Mouse (Mus musculus) megakaryocyte-erythroid progenitor cell, adult 5 weeks (primary cell): ENCODE measurements around the gene Copg1. TPM values are rescaled to one million over a fixed set of nuclear protein-coding genes. Genes with fewer than 3 reads are reported as not detected.

Experiments used
- polyA plus RNA-seq: library from polyadenylated mRNA; stranded (reverse); fragments of >175 nt; gene quantifications from 2 replicates; pipeline ENCODE4 v1.2.3, GENCODE M21; 2012

Copg1 gene
- 31.0 and 33.0 TPM in 2 replicates for polyA plus RNA-seq

GRCm38 (mm10) chr6:87887594-87888233 lies at the start of gene Copg1:
TSS of gene Copg1 (plus strand) at chr6:87887814.

GRCm38 (mm10) chr6:87838551-87839197 lies 48.9 kb upstream of the Copg1 start, which contains the start of gene Isy1:
TSS of gene Isy1 (minus strand) at chr6:87838798.

GRCm38 (mm10) chr6:87850900-87851614 lies 36.6 kb upstream of the Copg1 start, which contains the start of gene Cnbp:
TSS of gene Cnbp (minus strand) at chr6:87851106.

GRCm38 (mm10) chr6:87913661-87914325 lies 26.2 kb downstream of the Copg1 start, which contains the start of gene Hmces:
TSS of gene Hmces (plus strand) at chr6:87913935.

Other genes starting within 250 kb of the Copg1 start
- gene Aplf, start 215.6 kb upstream of the Copg1 start, polyA plus RNA-seq = 5.1 and 5.4 TPM in 2 replicates
- gene Efcc1, start 156.9 kb upstream of the Copg1 start, polyA plus RNA-seq = 1.5 and 5.1 TPM in 2 replicates
- gene Gp9, start 109.7 kb upstream of the Copg1 start, polyA plus RNA-seq = 17.3 and 21.1 TPM in 2 replicates
- 60.5 and 71.2 TPM in 2 replicates for gene Rab43, start 75.7 kb upstream of the Copg1 start, polyA plus RNA-seq
- 16.2 and 25.7 TPM in 2 replicates for gene Gm45140, start 52.0 kb upstream of the Copg1 start, polyA plus RNA-seq
- 66.0 and 75.3 TPM in 2 replicates for gene Isy1, start 49.0 kb upstream of the Copg1 start, polyA plus RNA-seq
- 103 and 130 TPM in 2 replicates for gene Cnbp, start 36.7 kb upstream of the Copg1 start, polyA plus RNA-seq
- 22.9 and 27.6 TPM in 2 replicates for gene Hmces, start 26.1 kb downstream of the Copg1 start, polyA plus RNA-seq
- gene H1fx, start 93.8 kb downstream of the Copg1 start, polyA plus RNA-seq = 163 and 296 TPM in 2 replicates
- gene Rab7, start 157.5 kb downstream of the Copg1 start, polyA plus RNA-seq = 105 and 106 TPM in 2 replicates
- gene Rpn1, start 196.7 kb downstream of the Copg1 start, polyA plus RNA-seq = 81.3 and 91.4 TPM in 2 replicates